Mouse (Mus musculus) embryonic facial prominence, embryonic 11.5 days (tissue): ENCODE results near the gene Gm14685. TPM values are rescaled to one million over a fixed set of nuclear protein-coding genes. Genes with fewer than 3 reads are reported as not detected.
"Not testable (repeated sequence)": the region's sequence is repeated elsewhere in the genome, so short reads cannot be mapped to it uniquely, and the experiment has no call there.

Source experiments
- ATAC-seq: fragments of 200-750 bp; cut with Nextera tagmentation; replicated peaks from 2 replicates; pipeline ENCODE4 v1.8.0; 2017; ENCODE audit warnings: low read depth; ENCODE audit not compliant: insufficient number of reproducible peaks, low FRiP score, low TSS enrichment
- DNase-seq: peaks from one replicate; pipeline ENCODE4 v3.0.0-alpha.2; 2015; ENCODE audit warnings: low spot score
- H3K27ac ChIP-seq: fragments of 300-500 bp; sonication (generic); replicated peaks from 2 replicates; pipeline ENCODE4 v1.5.1; 2014; ENCODE audit warnings: mild to moderate bottlenecking, low read depth, low read length, control low read depth
- H3K27me3 ChIP-seq: fragments of 300-500 bp; sonication (generic); 2 replicates; pipeline ENCODE4 v1.6.1; 2014; ENCODE audit warnings: mild to moderate bottlenecking, low read length, moderate library complexity, mixed read lengths; ENCODE audit not compliant: control insufficient read depth, insufficient read depth
- H3K36me3 ChIP-seq: fragments of 300-500 bp; sonication (generic); replicated peaks from 2 replicates; pipeline ENCODE4 v1.6.1; 2014; ENCODE audit warnings: low read depth, mild to moderate bottlenecking, low read length, moderate library complexity, mixed read lengths; ENCODE audit not compliant: control insufficient read depth, insufficient read depth
- H3K4me1 ChIP-seq: fragments of 300-500 bp; sonication (generic); 2 replicates; pipeline ENCODE4 v1.6.1; 2014; ENCODE audit warnings: low read length, mixed read lengths; ENCODE audit not compliant: control insufficient read depth, insufficient read depth
- H3K4me2 ChIP-seq: fragments of 300-500 bp; sonication (generic); 2 replicates; pipeline ENCODE4 v1.6.1; 2014; ENCODE audit warnings: low read depth, mild to moderate bottlenecking, control low read depth, low read length, moderate library complexity
- H3K4me3 ChIP-seq: fragments of 300-500 bp; sonication (generic); 2 replicates; pipeline ENCODE4 v1.5.1; 2014; ENCODE audit warnings: low read depth, low read length, control low read depth
- H3K9ac ChIP-seq: fragments of 300-500 bp; sonication (generic); replicated peaks from 2 replicates; pipeline ENCODE4 v1.6.1; 2014; ENCODE audit warnings: mild to moderate bottlenecking, control low read depth, low read length
- H3K9me3 ChIP-seq: fragments of 300-500 bp; sonication (generic); replicated peaks from 2 replicates; pipeline ENCODE4 v1.6.1; 2016; ENCODE audit warnings: mild to moderate bottlenecking, low read length, inconsistent platforms, mixed read lengths; ENCODE audit not compliant: control insufficient read depth
- WGBS: fragments of 180-500 bp; shearing (Covaris S2); extraction: QIAGEN DNeasy Blood & Tissue Kit; methylation state at CpG from one replicate; pipeline ENCODE4 v1.1.7; 2014; 5-methylcytosine and 5-hydroxymethylcytosine counted together
- polyA plus RNA-seq: library from polyadenylated mRNA; unstranded; fragments of >200 nt; fragmentation: Nextera tagmentation; extraction: Ambion mirVana; gene quantifications from 2 replicates; pipeline ENCODE4 v1.2.1, GENCODE M21; 2014

Gene Gm14685
- polyA plus RNA-seq, 1 experiment from 2014 or later = not detected

DNA sequence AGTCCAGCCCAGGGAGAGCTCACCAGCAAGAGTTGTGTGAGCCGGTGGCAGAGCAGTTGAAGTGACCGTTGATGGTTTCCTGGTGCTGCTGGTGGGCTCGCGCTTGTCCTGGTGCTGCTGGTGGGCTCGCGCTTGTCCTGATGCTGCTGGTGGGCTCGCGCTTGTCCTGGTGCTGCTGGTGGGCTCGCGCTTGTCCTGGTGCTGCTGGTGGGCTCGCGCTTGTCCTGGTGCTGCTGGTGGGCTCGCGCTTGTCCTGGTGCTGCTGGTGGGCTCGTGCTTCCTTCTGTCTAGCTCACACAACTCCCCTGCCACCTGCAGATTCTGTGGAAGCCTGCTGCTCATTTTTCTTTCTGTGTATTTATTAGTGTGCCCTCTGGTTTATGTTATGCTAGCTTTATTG, 60.0 kb downstream of the Gm14685 start, which contains the start of gene Spin2d:
Gene Spin2d, minus strand, starts transcription at position 101 of the 400 bp plus-strand sequence.
- not testable (repeated sequence) for H3K27ac ChIP-seq, H3K4me2 ChIP-seq, H3K9ac ChIP-seq, H3K36me3 ChIP-seq, H3K4me1 ChIP-seq, H3K4me3 ChIP-seq, ATAC-seq, DNase-seq, H3K27me3 ChIP-seq, H3K9me3 ChIP-seq
- 82% methylated on average over 4 of the region's 15 CpGs for WGBS

Other genes starting within 250 kb of the Gm14685 start
- gene Cetn2, start 198.6 kb upstream of the Gm14685 start, polyA plus RNA-seq = 114 and 127 TPM in 2 replicates
- 37.0 and 42.3 TPM in 2 replicates for gene Nsdhl, start 198.5 kb upstream of the Gm14685 start, polyA plus RNA-seq
- gene Zfp185, start 129.7 kb upstream of the Gm14685 start, polyA plus RNA-seq = 6.5 and 7.0 TPM in 2 replicates
- gene Pnma5, start 79.9 kb upstream of the Gm14685 start, polyA plus RNA-seq = 0.13 TPM in 1 of 2 replicates, not detected in the other
- 0.11 and 0.22 TPM in 2 replicates for gene Pnma3, start 52.3 kb upstream of the Gm14685 start, polyA plus RNA-seq
- 0.83 and 1.0 TPM in 2 replicates for gene Xlr4a, start 34.6 kb upstream of the Gm14685 start, polyA plus RNA-seq
- gene Xlr3a, start 20.0 kb upstream of the Gm14685 start, polyA plus RNA-seq = 3.5 and 5.0 TPM in 2 replicates
- gene Xlr5b, start 31.7 kb downstream of the Gm14685 start, polyA plus RNA-seq = not detected in 2 replicates
- gene DXBay18, start 32.4 kb downstream of the Gm14685 start, polyA plus RNA-seq = not detected in 2 replicates
- not detected in 2 replicates for gene Spin2d, start 59.9 kb downstream of the Gm14685 start, polyA plus RNA-seq
- gene Xlr3b, start 75.2 kb downstream of the Gm14685 start, polyA plus RNA-seq = 13.0 and 13.8 TPM in 2 replicates
- 1.1 TPM in 1 of 2 replicates, not detected in the other for gene Xlr4b, start 97.3 kb downstream of the Gm14685 start, polyA plus RNA-seq
- 8.6 and 9.4 TPM in 2 replicates for gene F8a, start 111.2 kb downstream of the Gm14685 start, polyA plus RNA-seq
- not detected in 2 replicates for gene Xlr4c, start 126.1 kb downstream of the Gm14685 start, polyA plus RNA-seq
- 0.55 TPM in 1 of 2 replicates, not detected in the other for gene Xlr3c, start 148.3 kb downstream of the Gm14685 start, polyA plus RNA-seq
- gene Xlr5a, start 175.9 kb downstream of the Gm14685 start, polyA plus RNA-seq = not detected in 2 replicates
- not detected in 2 replicates for gene Xlr5c, start 175.9 kb downstream of the Gm14685 start, polyA plus RNA-seq
- not detected in 2 replicates for gene Gm45015, start 219.8 kb downstream of the Gm14685 start, polyA plus RNA-seq
- gene Zfp275, start 225.6 kb downstream of the Gm14685 start, polyA plus RNA-seq = 20.2 and 20.3 TPM in 2 replicates